Mouse (Mus musculus) lung, postnatal 0 days (tissue): Measurements from ENCODE around the gene Timm22. TPM values are rescaled to one million over a fixed set of nuclear protein-coding genes. Genes with fewer than 3 reads are reported as not detected.

Experiments used
- ATAC-seq: fragments of 200-750 bp; cut with Nextera tagmentation; 2 replicates; pipeline ENCODE4 v1.8.0; 2017; ENCODE audit warnings: moderate library complexity
- DNase-seq: peaks from one replicate; pipeline ENCODE4 v3.0.0-alpha.2; 2016; ENCODE audit warnings: low spot score
- H3K27ac ChIP-seq: fragments of 300-500 bp; sonication (generic); 2 replicates; pipeline ENCODE4 v1.5.1; 2014; ENCODE audit warnings: antibody characterized with exemption, mild to moderate bottlenecking, low read length, mixed read lengths
- H3K27me3 ChIP-seq: fragments of 300-500 bp; sonication (generic); replicated peaks from 2 replicates; pipeline ENCODE4 v1.6.1; 2014; ENCODE audit warnings: low read length, mixed read lengths; ENCODE audit not compliant: insufficient read depth
- H3K36me3 ChIP-seq: fragments of 300-500 bp; sonication (generic); 2 replicates; pipeline ENCODE4 v1.6.1; 2014; ENCODE audit warnings: low read length, mixed read lengths; ENCODE audit not compliant: insufficient read depth
- H3K4me1 ChIP-seq: fragments of 300-500 bp; sonication (generic); 2 replicates; pipeline ENCODE4 v1.6.1; 2014; ENCODE audit warnings: antibody characterized with exemption, low read depth, low read length, mixed read lengths; ENCODE audit not compliant: insufficient read depth
- H3K4me2 ChIP-seq: fragments of 300-500 bp; sonication (generic); replicated peaks from 2 replicates; pipeline ENCODE4 v1.6.1; 2014; ENCODE audit warnings: low read depth, mild to moderate bottlenecking, low read length, moderate library complexity, mixed read lengths
- H3K4me3 ChIP-seq: fragments of 300-500 bp; sonication (generic); 2 replicates; pipeline ENCODE4 v1.5.1; 2014; ENCODE audit warnings: low read depth, low read length
- H3K9ac ChIP-seq: fragments of 300-500 bp; sonication (generic); replicated peaks from 2 replicates; pipeline ENCODE4 v1.6.1; 2014; ENCODE audit warnings: low read depth, mild to moderate bottlenecking
- H3K9me3 ChIP-seq: fragments of 300-500 bp; sonication (generic); 2 replicates; pipeline ENCODE4 v1.6.1; 2016; ENCODE audit warnings: low read length, mixed read lengths
- CTCF ChIP-seq: IDR thresholded peaks from 2 replicates; pipeline ENCODE4 v1.5.1; 2016; ENCODE audit warnings: antibody characterized with exemption, mild to moderate bottlenecking
- EP300 ChIP-seq: IDR thresholded peaks from 2 replicates; pipeline ENCODE4 v1.6.1; 2016; ENCODE audit warnings: antibody characterized with exemption, mild to moderate bottlenecking, control low read depth
- WGBS: fragments of 180-500 bp; shearing (Covaris S2); extraction: QIAGEN DNeasy Blood & Tissue Kit; methylation state at CpG from one replicate; pipeline ENCODE4 v1.1.7; 2014; 5-methylcytosine and 5-hydroxymethylcytosine counted together
- polyA plus RNA-seq: library from polyadenylated mRNA; unstranded; fragments of >200 nt; fragmentation: Nextera tagmentation; extraction: Ambion mirVana; gene quantifications from 2 replicates; pipeline ENCODE4 v1.2.1, GENCODE M21; 2015

The Timm22 gene
- polyA plus RNA-seq, 1 experiment from 2014 or later = 81.7 TPM

GRCm38 (mm10) chr11:76436864-76437437, 30.2 kb downstream of the Timm22 start:
- Histone ChIP-seq H3K27me3 (no peaks in the 10 kb centered on the region), H3K36me3 (no peaks in the 10 kb centered on the region), H3K4me2 (peak overlapping the region; percentile 63), H3K9ac (0 out of 2 replicates have a peak overlapping the region, but pooled peaks have one; percentile 23), H3K9me3 (no peaks in the 10 kb centered on the region), H3K4me3 (peak overlapping the region; percentile 28), H3K27ac (peak overlapping the region; percentile 51), H3K4me1 (no peaks in the 10 kb centered on the region; the same call in 1 of the 2 replicates)
- 12% methylated on average over 25 of the region's 28 CpGs for WGBS
- ATAC-seq (peak; percentile 91), DNase-seq (peak; percentile 87)
- peak; percentile 11 for TF ChIP-seq CTCF
- TF ChIP-seq EP300 = no peak

GRCm38 (mm10) chr11:76439666-76440065, 32.9 kb downstream of the Timm22 start:
- no peak for ATAC-seq
- Histone ChIP-seq H3K27ac (no peak overlapping the region), H3K36me3 (peaks cover 5% of the 10 kb centered on the region; the same call in 1 of the 2 replicates), H3K4me2 (no peak overlapping the region), H3K4me1 (no peaks in the 10 kb centered on the region; the same call in 1 of the 2 replicates), H3K9me3 (no peaks in the 10 kb centered on the region), H3K9ac (no peak overlapping the region), H3K4me3 (no peak overlapping the region), H3K27me3 (no peaks in the 10 kb centered on the region)
- WGBS = 32% methylated on average over 3 of the region's 3 CpGs
- TF ChIP-seq CTCF (no peak), EP300 (no peak)
- DNase-seq = no peak

GRCm38 (mm10) chr11:76445459-76445858, 38.7 kb downstream of the Timm22 start:
- no peak for TF ChIP-seq EP300
- TF ChIP-seq CTCF = no peak
- 44% methylated on average over 8 of the region's 8 CpGs for WGBS
- Histone ChIP-seq H3K4me2 (no peak overlapping the region), H3K36me3 (peaks cover 5% of the 10 kb centered on the region; the same call in 1 of the 2 replicates), H3K27me3 (no peaks in the 10 kb centered on the region), H3K4me1 (no peaks in the 10 kb centered on the region), H3K27ac (no peak overlapping the region), H3K4me3 (no peak overlapping the region), H3K9ac (no peak overlapping the region), H3K9me3 (no peaks in the 10 kb centered on the region)
- ATAC-seq = no peak
- no peak for DNase-seq

GRCm38 (mm10) chr11:76446251-76446650, 39.5 kb downstream of the Timm22 start:
- 12% methylated on average over 10 of the region's 10 CpGs for WGBS
- H3K4me1 ChIP-seq = no peaks in the 10 kb centered on the region
- H3K27me3 ChIP-seq = no peaks in the 10 kb centered on the region

GRCm38 (mm10) chr11:76449520-76450201, 42.9 kb downstream of the Timm22 start:
- H3K27me3 ChIP-seq = no peaks in the 10 kb centered on the region
- 48% methylated on average over 15 of the region's 15 CpGs for WGBS
- H3K36me3 ChIP-seq = peaks cover 18% of the 10 kb centered on the region; the same call in 1 of the 2 replicates
- TF ChIP-seq CTCF (no peak), EP300 (no peak)
- peak; percentile 12; the same call in 1 of the 2 replicates for ATAC-seq
- no peak overlapping the region for H3K9ac ChIP-seq
- H3K4me1 ChIP-seq = no peaks in the 10 kb centered on the region
- no peak overlapping the region for H3K4me2 ChIP-seq
- no peak overlapping the region for H3K27ac ChIP-seq
- H3K4me3 ChIP-seq = no peak overlapping the region
- DNase-seq = no peak
- H3K9me3 ChIP-seq = no peaks in the 10 kb centered on the region

More at GRCm38 (mm10) chr11:76446251-76446650, 39.5 kb downstream of the Timm22 start:
- Histone ChIP-seq H3K4me2 (no peak overlapping the region), H3K36me3 (peaks cover 13% of the 10 kb centered on the region; the same call in 1 of the 2 replicates), H3K27ac (no peak overlapping the region), H3K9ac (no peak overlapping the region), H3K4me3 (no peak overlapping the region), H3K9me3 (no peaks in the 10 kb centered on the region)
- peak; percentile 55 for ATAC-seq
- peak; percentile 58 for DNase-seq
- TF ChIP-seq EP300 = no peak
- TF ChIP-seq CTCF = no peak

GRCm38 (mm10) chr11:76450202-76450561, 43.4 kb downstream of the Timm22 start:
- no peak overlapping the region for H3K4me2 ChIP-seq
- DNase-seq (no peak), ATAC-seq (no peak)
- H3K4me3 ChIP-seq = no peak overlapping the region
- H3K36me3 ChIP-seq = peaks cover 18% of the 10 kb centered on the region; the same call in 1 of the 2 replicates
- H3K27me3 ChIP-seq = no peaks in the 10 kb centered on the region
- H3K9me3 ChIP-seq = no peaks in the 10 kb centered on the region
- no peak overlapping the region for H3K9ac ChIP-seq
- H3K4me1 ChIP-seq = no peaks in the 10 kb centered on the region
- TF ChIP-seq CTCF (no peak), EP300 (no peak)
- no peak overlapping the region for H3K27ac ChIP-seq
- 50% methylated on average over 3 of the region's 3 CpGs for WGBS
